Mouse (Mus musculus) lung, postnatal 25 days (tissue): ENCODE results near the gene Ints6l.
"Not testable (repeated sequence)": the region's sequence is repeated elsewhere in the genome, so short reads cannot be mapped to it uniquely, and the experiment has no call there.

Source experiments
- DNase-seq: peaks from one replicate; pipeline ENCODE4 v3.0.0; 2022; ENCODE audit warnings: low spot score

The Ints6l gene

DNA sequence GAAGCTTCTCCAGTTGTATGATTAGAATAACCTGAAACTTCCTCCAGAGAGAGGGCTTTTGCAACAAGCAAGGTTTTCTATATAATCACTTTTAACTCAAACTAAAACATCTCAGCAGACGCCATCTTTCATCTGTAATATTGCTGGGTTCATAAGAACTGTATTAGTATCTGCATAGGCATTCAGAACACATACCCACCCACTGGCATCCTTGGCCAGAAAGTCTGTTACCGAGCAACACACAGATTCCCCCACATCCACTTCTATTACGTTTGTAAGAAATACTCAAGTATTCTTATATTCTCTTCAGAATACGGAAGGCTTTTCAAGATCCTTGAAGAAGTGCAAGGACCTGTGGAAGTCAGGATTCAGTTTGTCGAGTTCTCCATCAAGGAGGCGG, 69.8 kb downstream of the Ints6l start, which contains the start of gene Gm10477:
Gene Gm10477 (plus strand): TSS at position 301 of the 400 bp plus-strand sequence.
- DNase-seq = not testable (repeated sequence)

GRCm38 (mm10) chrX:56531266-56531665, 76.6 kb downstream of the Ints6l start:
- DNase-seq = peak; percentile 35

DNA sequence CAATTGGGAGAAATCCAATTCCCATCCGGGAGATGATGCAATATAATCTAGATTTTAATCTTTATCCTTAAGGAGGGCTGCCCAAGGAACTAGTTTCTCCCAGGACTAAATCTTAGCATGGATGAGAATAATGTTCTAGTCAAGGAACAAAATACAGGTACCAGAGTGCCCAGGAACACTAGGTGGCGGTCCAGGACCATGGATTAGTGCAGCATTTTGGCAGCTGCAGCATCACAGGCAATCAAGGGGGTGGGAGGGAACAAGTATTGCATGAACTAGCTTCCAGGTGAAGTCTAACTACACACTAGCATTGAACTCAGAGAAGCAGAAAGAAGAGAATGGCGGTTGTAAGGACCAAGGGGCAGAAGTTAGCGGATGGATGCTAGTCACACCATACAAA, 82.5 kb downstream of the Ints6l start:
- DNase-seq = no peak

- DNase-seq = no peak
Measured at GRCm38 (mm10) chrX:56549506-56549905, 94.8 kb downstream of the Ints6l start, which contains the start of gene Gm648. TSS of gene Gm648 (minus strand) at chrX:56549606.

DNA sequence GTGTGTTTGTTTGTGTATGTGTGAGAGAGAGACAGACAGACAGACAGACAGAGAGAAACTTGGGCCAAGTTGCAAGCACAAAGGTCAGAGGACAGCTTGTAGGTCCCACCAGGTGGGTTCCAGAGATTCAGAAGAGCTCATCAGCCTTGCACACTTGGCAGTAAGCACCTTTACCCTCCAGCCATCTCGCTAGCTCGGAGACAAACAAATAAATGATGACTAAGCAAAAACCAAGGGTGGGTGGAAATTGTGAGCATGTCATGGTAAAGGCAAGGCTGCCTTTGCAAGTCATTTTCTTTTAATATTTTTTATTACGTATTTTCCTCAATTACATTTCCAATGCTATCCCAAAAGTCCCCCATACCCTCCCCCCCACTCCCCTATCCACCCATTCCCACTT, 98.9 kb downstream of the Ints6l start:
- no peak for DNase-seq
